Mouse (Mus musculus) MEL (cell line): ENCODE measurements at regions not wholly inside any gene's neighbourhood (a gene's known extent, or its start where the extent isn't known, plus 50 kb on each side); places are given as distances from the start of the nearest gene placed in this dataset.

Source experiments
- DNase-seq: peaks from one replicate; pipeline ENCODE4 v3.0.0; 2011; ENCODE audit warnings: low read depth, low spot score
- H3K27ac ChIP-seq: 2 replicates; pipeline ENCODE4 v1.5.1; 2012; ENCODE audit warnings: low read depth, mild to moderate bottlenecking, control low read depth, low read length, moderate library complexity; ENCODE audit not compliant: control insufficient read depth
- H3K27me3 ChIP-seq, 2 experiments: fragments of 150-350 bp in 1 of 2; sonication (generic) in 1 of 2; 2 replicates each; pipeline ENCODE4 v1.6.1; 2012; ENCODE audit warnings: low read length in 2 of 2, mild to moderate bottlenecking in 2 of 2, improper control_type of control experiment in 1 of 2, moderate library complexity in 1 of 2; ENCODE audit not compliant: insufficient read depth in 2 of 2, control insufficient read depth in 1 of 2
- H3K36me3 ChIP-seq, 2 experiments: 2 replicates each; pipeline ENCODE4 v1.6.1; 2012 to 2014; ENCODE audit warnings: low read length in 2 of 2, improper control_type of control experiment in 1 of 2, inconsistent platforms in 1 of 2, mild to moderate bottlenecking in 1 of 2; ENCODE audit not compliant: insufficient read depth in 2 of 2, control insufficient read depth in 1 of 2
- H3K4me1 ChIP-seq, 2 experiments: fragments of 150-350 bp in 1 of 2; sonication (generic) in 1 of 2; 2 replicates each; pipeline ENCODE4 v1.6.1; 2012; ENCODE audit warnings: low read length in 2 of 2, improper control_type of control experiment in 1 of 2, mild to moderate bottlenecking in 1 of 2; ENCODE audit not compliant: insufficient read depth in 2 of 2, control insufficient read depth in 1 of 2
- H3K4me3 ChIP-seq, 2 experiments: fragments of 150-350 bp in 1 of 2; sonication (generic) in 1 of 2; 2 replicates each; pipeline ENCODE4 v1.5.1; 2012; ENCODE audit warnings: low read depth in 2 of 2, low read length in 2 of 2, mild to moderate bottlenecking in 2 of 2, moderate library complexity in 2 of 2, control low read depth in 1 of 2, improper control_type of control experiment in 1 of 2; ENCODE audit not compliant: control insufficient read depth in 1 of 2, insufficient read depth in 1 of 2
- H3K79me2 ChIP-seq: 2 replicates; pipeline ENCODE4 v1.6.1; 2012; ENCODE audit warnings: mild to moderate bottlenecking, low read length, moderate library complexity; ENCODE audit not compliant: control insufficient read depth, poor library complexity, insufficient read depth
- H3K9ac ChIP-seq: 2 replicates; pipeline ENCODE4 v1.6.1; 2012; ENCODE audit warnings: low read depth, mild to moderate bottlenecking, control low read depth, low read length, moderate library complexity; ENCODE audit not compliant: control insufficient read depth, poor library complexity, severe bottlenecking
- H3K9me3 ChIP-seq: fragments of 150-350 bp; sonication (generic); replicated peaks from 2 replicates; pipeline ENCODE4 v1.6.1; 2012; ENCODE audit warnings: mild to moderate bottlenecking, low read length, improper control_type of control experiment, moderate library complexity; ENCODE audit not compliant: insufficient read depth
- CHD1 ChIP-seq: IDR thresholded peaks from 2 replicates; pipeline ENCODE4 v1.6.1; 2012; ENCODE audit warnings: low read depth, mild to moderate bottlenecking, inconsistent platforms, low read length, improper control_type of control experiment
- CTCF ChIP-seq, 3 experiments: IDR thresholded peaks in 2 of 3; conservative IDR thresholded peaks in 1 of 3; 2 replicates each; pipeline ENCODE4 v1.5.1; 2011 to 2012; ENCODE audit warnings: low read length in 3 of 3, low read depth in 2 of 3, mild to moderate bottlenecking in 2 of 3, improper control_type of control experiment in 1 of 3, inconsistent platforms in 1 of 3, mixed read lengths in 1 of 3, moderate library complexity in 1 of 3; ENCODE audit not compliant: control insufficient read depth in 1 of 3, insufficient read depth in 1 of 3, poor library complexity in 1 of 3, severe bottlenecking in 1 of 3
- E2F4 ChIP-seq: IDR thresholded peaks from 2 replicates; pipeline ENCODE4 v1.6.1; 2011; ENCODE audit warnings: low read depth, low read length, improper control_type of control experiment, borderline replicate concordance
- ELF1 ChIP-seq: IDR thresholded peaks from 2 replicates; pipeline ENCODE4 v1.6.1; 2014; ENCODE audit warnings: low read depth, mild to moderate bottlenecking, inconsistent platforms, low read length, improper control_type of control experiment, moderate library complexity
- EP300 ChIP-seq, 2 experiments: IDR thresholded peaks; 2 replicates each; pipeline ENCODE4 v1.6.1; 2011; ENCODE audit warnings: improper control_type of control experiment in 2 of 2, low read length in 2 of 2, low read depth in 1 of 2, mild to moderate bottlenecking in 1 of 2
- ETS1 ChIP-seq: IDR thresholded peaks from 2 replicates; pipeline ENCODE4 v1.6.1; 2012; ENCODE audit warnings: low read depth, mild to moderate bottlenecking, inconsistent platforms, low read length, improper control_type of control experiment, moderate library complexity
- GABPA ChIP-seq: IDR thresholded peaks from 2 replicates; pipeline ENCODE4 v1.6.1; 2012; ENCODE audit warnings: low read depth, mild to moderate bottlenecking, inconsistent platforms, low read length, improper control_type of control experiment, moderate library complexity
- HCFC1 ChIP-seq: IDR thresholded peaks from 2 replicates; pipeline ENCODE4 v1.6.1; 2012; ENCODE audit warnings: low read depth, mild to moderate bottlenecking, inconsistent platforms, low read length, improper control_type of control experiment, moderate library complexity
- MAFK ChIP-seq: IDR thresholded peaks from 2 replicates; pipeline ENCODE4 v1.6.1; 2011; ENCODE audit warnings: low read depth, mild to moderate bottlenecking, low read length, improper control_type of control experiment, borderline replicate concordance
- MAX ChIP-seq: IDR thresholded peaks from 2 replicates; pipeline ENCODE4 v1.6.1; 2011; ENCODE audit warnings: low read length, improper control_type of control experiment
- MAZ ChIP-seq: IDR thresholded peaks from 2 replicates; pipeline ENCODE4 v1.6.1; 2012; ENCODE audit warnings: low read depth, mild to moderate bottlenecking, inconsistent platforms, low read length, improper control_type of control experiment
- MXI1 ChIP-seq: IDR thresholded peaks from 2 replicates; pipeline ENCODE4 v1.6.1; 2011; ENCODE audit warnings: mild to moderate bottlenecking, low read depth, low read length, improper control_type of control experiment
- MYB ChIP-seq: IDR thresholded peaks from 2 replicates; pipeline ENCODE4 v1.6.1; 2011; ENCODE audit warnings: mild to moderate bottlenecking, low read depth, low read length, improper control_type of control experiment
- MYC ChIP-seq: IDR thresholded peaks from 2 replicates; pipeline ENCODE4 v1.6.1; 2011; ENCODE audit warnings: low read depth, mild to moderate bottlenecking, low read length, improper control_type of control experiment, moderate library complexity
- NELFE ChIP-seq: IDR thresholded peaks from 2 replicates; pipeline ENCODE4 v1.6.1; 2011; ENCODE audit warnings: low read depth, low read length, improper control_type of control experiment
- NRF1 ChIP-seq: IDR thresholded peaks from 2 replicates; pipeline ENCODE4 v1.6.1; 2014; ENCODE audit warnings: low read depth, mild to moderate bottlenecking, inconsistent platforms, low read length, improper control_type of control experiment, moderate library complexity; ENCODE audit not compliant: poor library complexity, insufficient read depth, severe bottlenecking
- POLR2A ChIP-seq, 2 experiments: IDR thresholded peaks; 2 replicates each; pipeline ENCODE4 v1.6.1; 2011 to 2012; ENCODE audit warnings: low read length in 2 of 2, mild to moderate bottlenecking in 2 of 2, control low read depth in 1 of 2, improper control_type of control experiment in 1 of 2, low read depth in 1 of 2, moderate library complexity in 1 of 2; ENCODE audit not compliant: control insufficient read depth in 1 of 2, insufficient read depth in 1 of 2, poor library complexity in 1 of 2
- RCOR1 ChIP-seq: IDR thresholded peaks from 2 replicates; pipeline ENCODE4 v1.6.1; 2012; ENCODE audit warnings: low read depth, mild to moderate bottlenecking, inconsistent platforms, low read length, improper control_type of control experiment
- SIN3A ChIP-seq: IDR thresholded peaks from 2 replicates; pipeline ENCODE4 v1.6.1; 2012; ENCODE audit warnings: low read length, improper control_type of control experiment, inconsistent platforms
- TBP ChIP-seq: IDR thresholded peaks from 2 replicates; pipeline ENCODE4 v1.8.0; 2011; ENCODE audit warnings: low read depth, low read length, improper control_type of control experiment
- TCF12 ChIP-seq: IDR thresholded peaks from 2 replicates; pipeline ENCODE4 v1.6.1; 2014; ENCODE audit warnings: low read depth, mild to moderate bottlenecking, inconsistent platforms, low read length, improper control_type of control experiment, moderate library complexity
- USF1 ChIP-seq: IDR thresholded peaks from 2 replicates; pipeline ENCODE4 v1.6.1; 2014; ENCODE audit warnings: low read depth, mild to moderate bottlenecking, inconsistent platforms, low read length, improper control_type of control experiment, moderate library complexity
- USF2 ChIP-seq, 2 experiments: IDR thresholded peaks; 2 replicates each; pipeline ENCODE4 v1.6.1; 2011 to 2012; ENCODE audit warnings: improper control_type of control experiment in 2 of 2, low read length in 2 of 2, borderline replicate concordance in 1 of 2, inconsistent platforms in 1 of 2, low read depth in 1 of 2, mild to moderate bottlenecking in 1 of 2; ENCODE audit not compliant: insufficient read depth in 1 of 2
- ZNF384 ChIP-seq: IDR thresholded peaks from 2 replicates; pipeline ENCODE4 v1.6.1; 2012; ENCODE audit warnings: low read depth, mild to moderate bottlenecking, inconsistent platforms, low read length, improper control_type of control experiment

DNA sequence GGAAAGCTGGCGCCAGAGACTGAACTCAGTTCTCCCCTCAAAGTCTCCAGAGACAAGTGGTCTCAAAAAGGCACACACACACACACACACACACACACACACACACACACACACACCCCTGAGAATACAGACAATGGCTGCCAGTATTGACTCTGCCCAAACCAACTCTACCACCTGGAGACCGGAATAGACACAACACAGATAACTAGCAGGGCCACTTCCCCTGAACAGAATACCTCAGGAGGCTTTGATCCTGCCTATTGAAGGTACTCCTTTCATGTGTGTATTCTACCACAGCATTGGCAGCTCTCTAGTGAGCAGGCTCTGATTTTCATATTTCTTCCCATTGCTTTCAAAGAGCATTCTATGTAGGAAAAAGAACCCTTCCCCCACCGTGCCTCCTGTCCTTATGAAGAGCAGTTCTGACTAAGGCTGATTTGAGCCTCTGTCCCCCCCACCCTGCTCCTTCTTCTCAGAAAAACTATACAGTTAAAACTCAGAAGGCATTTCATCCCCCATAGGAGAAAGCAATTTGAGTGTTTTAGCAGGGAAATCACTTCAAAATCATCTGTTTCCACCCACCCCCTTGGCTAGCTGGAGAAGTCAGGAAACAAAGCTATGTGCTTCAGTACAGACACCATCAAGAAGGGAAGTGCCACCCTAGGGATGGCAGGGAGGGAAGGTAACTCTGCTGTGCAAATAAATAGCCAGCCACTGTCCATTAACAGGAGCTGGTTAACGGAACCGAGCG, 230.0 kb upstream of the Gap43 start:
- TF ChIP-seq MAZ (no peak), NRF1 (no peak), RCOR1 (no peak), MXI1 (no peak), ZNF384 (no peak), GABPA (no peak), NELFE (no peak), ELF1 (no peak)
- TF ChIP-seq, all 39 proteins: peak for 0
- H3K4me1 ChIP-seq, result no peaks in the 10 kb centered on the region

DNA sequence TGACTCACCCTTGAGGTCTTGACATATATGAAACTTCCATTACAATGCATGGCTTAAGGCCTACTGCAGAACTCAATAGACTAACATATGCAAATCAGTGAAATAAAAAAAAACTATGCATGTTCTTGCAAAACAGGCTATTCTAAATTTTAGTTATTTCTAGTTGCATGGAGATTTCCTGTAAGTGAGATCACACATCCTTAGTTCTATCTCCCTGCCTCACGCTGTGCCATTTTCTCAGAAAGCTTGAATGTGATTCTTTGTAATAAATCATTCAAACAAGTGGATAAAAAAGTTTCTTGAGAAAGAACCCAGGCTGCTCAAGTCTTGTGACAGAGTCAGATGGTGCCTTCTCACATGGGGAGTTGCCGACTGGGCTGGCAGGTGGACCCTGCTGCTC, 228.9 kb upstream of the Gap43 start:
- Histone ChIP-seq H3K36me3 (no peaks in the 10 kb centered on the region), H3K9me3 (no peaks in the 10 kb centered on the region)

More for the DNA sequence above, 230.0 kb upstream of the Gap43 start:
- Histone ChIP-seq H3K9ac (no peak overlapping the region), H3K27me3 (no peaks in the 10 kb centered on the region), H3K27ac (no peak overlapping the region), H3K79me2 (no peaks in the 10 kb centered on the region), H3K9me3 (no peaks in the 10 kb centered on the region), H3K36me3 (no peaks in the 10 kb centered on the region), H3K4me3 (no peak overlapping the region)
- DNase-seq, result no peak

More for the DNA sequence above, 228.9 kb upstream of the Gap43 start:
- Histone ChIP-seq H3K4me1 (no peaks in the 10 kb centered on the region), H3K4me3 (no peak overlapping the region), H3K27me3 (no peaks in the 10 kb centered on the region), H3K9ac (no peak overlapping the region), H3K79me2 (no peaks in the 10 kb centered on the region), H3K27ac (no peak overlapping the region)
- DNase-seq, result no peak
- TF ChIP-seq TCF12, result no peak
- no peak for TF ChIP-seq POLR2A (IDR thresholded peaks at IDR 0.05; ENCODE audit: control insufficient read depth in 1 of 2, insufficient read depth in 1 of 2, low read depth in 1 of 2, low read length in 2 of 2, poor library complexity in 1 of 2)
- no peak for TF ChIP-seq TBP
- TF ChIP-seq MYC, result no peak
- TF ChIP-seq ETS1, result no peak
- TF ChIP-seq EP300 (IDR thresholded peaks at IDR 0.05; ENCODE audit: low read depth in 1 of 2, low read length in 2 of 2), result no peak
- no peak for TF ChIP-seq USF1
- no peak for TF ChIP-seq MAX
- no peak for TF ChIP-seq USF2 (IDR thresholded peaks at IDR 0.05; ENCODE audit: borderline replicate concordance in 1 of 2, insufficient read depth in 1 of 2, low read depth in 1 of 2, low read length in 2 of 2)
- TF ChIP-seq SIN3A, result no peak
- no peak for TF ChIP-seq HCFC1
- TF ChIP-seq MYB, result no peak
- no peak for TF ChIP-seq MAFK
- TF ChIP-seq RCOR1, result no peak
- no peak for TF ChIP-seq E2F4
- no peak for TF ChIP-seq MXI1
- TF ChIP-seq CHD1, result no peak
- no peak for TF ChIP-seq NELFE
- TF ChIP-seq CTCF (IDR thresholded peaks at IDR 0.05 in 2 of 3, conservative IDR thresholded peaks at IDR 0.05 in 1 of 3; ENCODE audit: control insufficient read depth in 1 of 3, insufficient read depth in 1 of 3, low read depth in 2 of 3, low read length in 3 of 3, poor library complexity in 1 of 3, severe bottlenecking in 1 of 3), result no peak
